Mouse (Mus musculus) left cerebral cortex, postnatal 4 days (tissue): ENCODE measurements around the gene Akap11. TPM values are rescaled to one million over a fixed set of nuclear protein-coding genes. Genes with fewer than 3 reads are reported as not detected.
A peak's percentile ranks its signal among the peaks of the same experiment; 100 is the strongest.
"Not testable (repeated sequence)": the region's sequence is repeated elsewhere in the genome, so short reads cannot be mapped to it uniquely, and the experiment has no call there.

Experiments
- DNase-seq: peaks from one replicate; pipeline ENCODE4 v3.0.0-alpha.2; 2022
- intact Hi-C: fragments of 180-260 bp; cut with DNase I; formaldehyde crosslinking; loops from one replicate; pipeline ENCODE4 v1.15.1; 2025
- total RNA-seq, 2 experiments: library from RNA; stranded (reverse); gene quantifications; 2 replicates each; pipeline ENCODE4 v1.2.3; 2021

Gene Akap11
- 100 to 1,000 TPM; 133 to 141 TPM for total RNA-seq

GRCm38 (mm10) chr14:78536281-78537165 lies at the start of gene Akap11:
Akap11 (minus strand) TSS chr14:78536808.
- peak; percentile 97 for DNase-seq
- intact Hi-C loops: no loop called here

GRCm38 (mm10) chr14:78584222-78584621 lies 47.6 kb upstream of the Akap11 start:
- DNase-seq: no peak

GRCm38 (mm10) chr14:78583168-78583567 lies 46.6 kb upstream of the Akap11 start:
- no peak for DNase-seq
- intact Hi-C loops: no loop called here

More at GRCm38 (mm10) chr14:78584222-78584621, 47.6 kb upstream of the Akap11 start:
- intact Hi-C loops: no loop called here

GRCm38 (mm10) chr14:78575899-78576298 lies 39.3 kb upstream of the Akap11 start:
- intact Hi-C loops: no loop called here
- peak; percentile 9 for DNase-seq

GRCm38 (mm10) chr14:78568410-78568809 lies 31.8 kb upstream of the Akap11 start:
- no peak for DNase-seq
- intact Hi-C loops: no loop called here

- intact Hi-C loops: no loop called here
Observed at GRCm38 (mm10) chr14:78566431-78566830, 29.8 kb upstream of the Akap11 start.

GRCm38 (mm10) chr14:78564292-78564691 lies 27.7 kb upstream of the Akap11 start:
- intact Hi-C loops: no loop called here
- DNase-seq: no peak

More at GRCm38 (mm10) chr14:78566431-78566830, 29.8 kb upstream of the Akap11 start:
- no peak for DNase-seq

GRCm38 (mm10) chr14:78563211-78563610 lies 26.6 kb upstream of the Akap11 start:
- intact Hi-C loops: no loop called here
- no peak for DNase-seq

- no peak for DNase-seq
- intact Hi-C loops: no loop called here
Observed at GRCm38 (mm10) chr14:78562121-78562520, 25.5 kb upstream of the Akap11 start.

GRCm38 (mm10) chr14:78559042-78559441 lies 22.4 kb upstream of the Akap11 start:
- intact Hi-C loops: no loop called here
- DNase-seq: no peak

- DNase-seq: not testable (repeated sequence)
Observed at GRCm38 (mm10) chr14:78554830-78555229, 18.2 kb upstream of the Akap11 start.

GRCm38 (mm10) chr14:78553661-78554060 lies 17.1 kb upstream of the Akap11 start:
- intact Hi-C loops: no loop called here
- no peak for DNase-seq

More at GRCm38 (mm10) chr14:78554830-78555229, 18.2 kb upstream of the Akap11 start:
- intact Hi-C loops: not testable (repeated sequence)

- no peak for DNase-seq
- intact Hi-C loops: no loop called here
Observed at GRCm38 (mm10) chr14:78548807-78549206, 12.2 kb upstream of the Akap11 start.

GRCm38 (mm10) chr14:78541319-78541718 lies 4.7 kb upstream of the Akap11 start:
- intact Hi-C loops: no loop called here
- DNase-seq: peak; percentile 28

GRCm38 (mm10) chr14:78539821-78540220 lies 3.2 kb upstream of the Akap11 start:
- intact Hi-C loops: no loop called here
- DNase-seq: no peak

- DNase-seq: peak; percentile 17
- intact Hi-C loops: no loop called here
Observed at GRCm38 (mm10) chr14:78538572-78539320, 2.1 kb upstream of the Akap11 start.

- DNase-seq: peak; percentile 21
- intact Hi-C loops: no loop called here
Observed at GRCm38 (mm10) chr14:78537551-78537950, 943 bp upstream of the Akap11 start.

GRCm38 (mm10) chr14:78535366-78535765 lies 1.2 kb downstream of the Akap11 start:
- DNase-seq: no peak
- intact Hi-C loops: no loop called here

- intact Hi-C loops: no loop called here
Observed at GRCm38 (mm10) chr14:78534651-78535050, 2.0 kb downstream of the Akap11 start.

GRCm38 (mm10) chr14:78533701-78534100 lies 2.9 kb downstream of the Akap11 start:
- intact Hi-C loops: no loop called here
- no peak for DNase-seq

More at GRCm38 (mm10) chr14:78534651-78535050, 2.0 kb downstream of the Akap11 start:
- no peak for DNase-seq

GRCm38 (mm10) chr14:78532345-78532744 lies 4.3 kb downstream of the Akap11 start:
- intact Hi-C loops: no loop called here
- DNase-seq: no peak
